Mouse (Mus musculus) C2C12 (cell line): ENCODE results near the gene Mex3a.

Source experiments
- FOSL1 ChIP-seq: IDR thresholded peaks from one replicate; pipeline ENCODE4 v1.8.0; 2011; ENCODE audit warnings: mild to moderate bottlenecking, low read length; ENCODE audit not compliant: poor library complexity, insufficient read depth, severe bottlenecking
- MAX ChIP-seq: IDR thresholded peaks from one replicate; pipeline ENCODE4 v1.6.1; 2011; ENCODE audit warnings: mild to moderate bottlenecking, control low read depth
- MYOG ChIP-seq: IDR thresholded peaks from one replicate; pipeline ENCODE4 v1.6.1; 2011; ENCODE audit not compliant: control insufficient read depth, insufficient read length; ENCODE audit errors: extremely low read depth

GRCm38 (mm10) chr3:88536103-88536930 is 4.1 kb downstream of the Mex3a start:
- TF ChIP-seq MAX (no peak), FOSL1 (no peak), MYOG (no peak)
